Mouse (Mus musculus) neural tube, embryonic 12.5 days (tissue): ENCODE measurements at regions not wholly inside any gene's neighbourhood (a gene's known extent, or its start where the extent isn't known, plus 50 kb on each side); places are given as distances from the start of the nearest gene placed in this dataset.

Experiments
- ATAC-seq: fragments of 200-750 bp; cut with Nextera tagmentation; 2 replicates; pipeline ENCODE4 v1.8.0; 2017; ENCODE audit warnings: low read depth, mild to moderate bottlenecking, moderate TSS enrichment, moderate library complexity; ENCODE audit not compliant: low FRiP score
- H3K27ac ChIP-seq: fragments of 300-500 bp; sonication (generic); 2 replicates; pipeline ENCODE4 v1.5.1; 2016
- H3K27me3 ChIP-seq: fragments of 300-500 bp; sonication (generic); replicated peaks from 2 replicates; pipeline ENCODE4 v1.6.1; 2016; ENCODE audit warnings: mild to moderate bottlenecking
- H3K36me3 ChIP-seq: fragments of 300-500 bp; sonication (generic); 2 replicates; pipeline ENCODE4 v1.6.1; 2016; ENCODE audit warnings: mild to moderate bottlenecking
- H3K4me1 ChIP-seq: fragments of 300-500 bp; sonication (generic); 2 replicates; pipeline ENCODE4 v1.6.1; 2016
- H3K4me2 ChIP-seq: fragments of 300-500 bp; sonication (generic); replicated peaks from 2 replicates; pipeline ENCODE4 v1.6.1; 2016; ENCODE audit warnings: mild to moderate bottlenecking
- H3K4me3 ChIP-seq: fragments of 300-500 bp; sonication (generic); 2 replicates; pipeline ENCODE4 v1.5.1; 2016
- H3K9ac ChIP-seq: fragments of 300-500 bp; sonication (generic); 2 replicates; pipeline ENCODE4 v1.6.1; 2016; ENCODE audit warnings: mild to moderate bottlenecking
- H3K9me3 ChIP-seq: fragments of 300-500 bp; sonication (generic); 2 replicates; pipeline ENCODE4 v1.6.1; 2016; ENCODE audit warnings: mild to moderate bottlenecking
- WGBS: fragments of 180-500 bp; shearing (Covaris S2); methylation state at CpG from one replicate; pipeline ENCODE4 v1.1.7; 2016; 5-methylcytosine and 5-hydroxymethylcytosine counted together

- 81% methylated on average over 2 of the region's 2 CpGs for WGBS
- ATAC-seq, result no peak
- Histone ChIP-seq H3K27ac (no peak overlapping the region), H3K9ac (no peak overlapping the region), H3K27me3 (no peaks in the 10 kb centered on the region), H3K4me2 (no peak overlapping the region), H3K9me3 (no peaks in the 10 kb centered on the region), H3K36me3 (no peaks in the 10 kb centered on the region), H3K4me1 (peaks cover 3% of the 10 kb centered on the region), H3K4me3 (no peak overlapping the region)
Measured at GRCm38 (mm10) chr9:92879812-92880211, 337.8 kb downstream of the Plod2 start.

- peak; percentile 60; the same call in 1 of the 2 replicates for ATAC-seq
- no peaks in the 10 kb centered on the region for H3K9me3 ChIP-seq
- WGBS, result 25% methylated on average over 3 of the region's 3 CpGs
- H3K27ac ChIP-seq, result no peak overlapping the region
- H3K4me3 ChIP-seq, result no peak overlapping the region
- no peaks in the 10 kb centered on the region for H3K36me3 ChIP-seq
- H3K4me2 ChIP-seq, result no peak overlapping the region; the same call in 1 of the 2 replicates
- H3K27me3 ChIP-seq, result no peaks in the 10 kb centered on the region
- H3K4me1 ChIP-seq, result peaks cover 3% of the 10 kb centered on the region
- no peak overlapping the region for H3K9ac ChIP-seq
Measured at GRCm38 (mm10) chr9:92882251-92882832, 340.3 kb downstream of the Plod2 start.

GRCm38 (mm10) chr9:92890063-92890462 is 348.0 kb downstream of the Plod2 start:
- Histone ChIP-seq H3K4me2 (no peak overlapping the region), H3K27ac (no peak overlapping the region), H3K4me1 (no peaks in the 10 kb centered on the region), H3K9me3 (no peaks in the 10 kb centered on the region), H3K27me3 (no peaks in the 10 kb centered on the region), H3K9ac (no peak overlapping the region), H3K36me3 (no peaks in the 10 kb centered on the region), H3K4me3 (no peak overlapping the region)
- no peak for ATAC-seq

GRCm38 (mm10) chr9:92899733-92900132 is 357.7 kb downstream of the Plod2 start:
- no peaks in the 10 kb centered on the region for H3K9me3 ChIP-seq
- no peak overlapping the region for H3K4me3 ChIP-seq
- no peak overlapping the region for H3K4me2 ChIP-seq
- ATAC-seq, result no peak
- no peaks in the 10 kb centered on the region for H3K27me3 ChIP-seq
- 67% methylated on average over 4 of the region's 4 CpGs for WGBS
- H3K9ac ChIP-seq, result no peak overlapping the region
- no peaks in the 10 kb centered on the region for H3K36me3 ChIP-seq
- H3K4me1 ChIP-seq, result no peaks in the 10 kb centered on the region
- no peak overlapping the region for H3K27ac ChIP-seq

- H3K9ac ChIP-seq, result no peak overlapping the region
- H3K27me3 ChIP-seq, result no peaks in the 10 kb centered on the region
- no peak for ATAC-seq
- H3K36me3 ChIP-seq, result no peaks in the 10 kb centered on the region
- no peaks in the 10 kb centered on the region for H3K4me1 ChIP-seq
- H3K4me2 ChIP-seq, result no peak overlapping the region
- H3K27ac ChIP-seq, result no peak overlapping the region
- H3K9me3 ChIP-seq, result no peaks in the 10 kb centered on the region
- no peak overlapping the region for H3K4me3 ChIP-seq
Measured at GRCm38 (mm10) chr9:92907102-92907501, 365.1 kb downstream of the Plod2 start.

GRCm38 (mm10) chr9:92919396-92919795 is 377.4 kb downstream of the Plod2 start:
- no peaks in the 10 kb centered on the region for H3K36me3 ChIP-seq
- no peak overlapping the region for H3K27ac ChIP-seq
- H3K4me3 ChIP-seq, result no peak overlapping the region
- no peaks in the 10 kb centered on the region for H3K9me3 ChIP-seq
- 90% methylated on average over 1 of the region's 1 CpGs for WGBS
- H3K4me1 ChIP-seq, result no peaks in the 10 kb centered on the region
- H3K27me3 ChIP-seq, result no peaks in the 10 kb centered on the region
- H3K4me2 ChIP-seq, result no peak overlapping the region
- no peak for ATAC-seq
- H3K9ac ChIP-seq, result no peak overlapping the region

- Histone ChIP-seq H3K27ac (no peak overlapping the region), H3K27me3 (no peaks in the 10 kb centered on the region; the same call in 1 of the 2 replicates), H3K4me2 (peak overlapping the region; percentile 40), H3K4me3 (no peak overlapping the region), H3K9me3 (peaks cover 14% of the 10 kb centered on the region; the same call in 1 of the 2 replicates), H3K4me1 (no peaks in the 10 kb centered on the region), H3K36me3 (no peaks in the 10 kb centered on the region), H3K9ac (no peak overlapping the region)
- WGBS, result 10% methylated on average over 6 of the region's 6 CpGs
- ATAC-seq, result peak; percentile 96
Measured at GRCm38 (mm10) chr9:92930231-92930966, 388.4 kb downstream of the Plod2 start.

- peaks cover 25% of the 10 kb centered on the region for H3K9me3 ChIP-seq
- H3K4me3 ChIP-seq, result no peak overlapping the region
- no peaks in the 10 kb centered on the region; the same call in 1 of the 2 replicates for H3K27me3 ChIP-seq
- no peak for ATAC-seq
- H3K9ac ChIP-seq, result no peak overlapping the region
- H3K27ac ChIP-seq, result no peak overlapping the region
- 86% methylated on average over 1 of the region's 1 CpGs for WGBS
- no peak overlapping the region for H3K4me2 ChIP-seq
- no peaks in the 10 kb centered on the region for H3K36me3 ChIP-seq
- H3K4me1 ChIP-seq, result no peaks in the 10 kb centered on the region
Measured at GRCm38 (mm10) chr9:92937802-92938201, 395.8 kb downstream of the Plod2 start.

- Histone ChIP-seq H3K27ac (no peak overlapping the region), H3K36me3 (no peaks in the 10 kb centered on the region), H3K27me3 (no peaks in the 10 kb centered on the region), H3K4me2 (no peak overlapping the region), H3K9me3 (no peaks in the 10 kb centered on the region), H3K4me3 (no peak overlapping the region), H3K9ac (no peak overlapping the region), H3K4me1 (no peaks in the 10 kb centered on the region)
- ATAC-seq, result no peak
Measured at GRCm38 (mm10) chr9:92950092-92950491, 408.1 kb downstream of the Plod2 start.

- Histone ChIP-seq H3K9me3 (no peaks in the 10 kb centered on the region), H3K9ac (no peak overlapping the region), H3K27ac (no peak overlapping the region), H3K27me3 (no peaks in the 10 kb centered on the region), H3K36me3 (no peaks in the 10 kb centered on the region), H3K4me3 (no peak overlapping the region), H3K4me2 (no peak overlapping the region), H3K4me1 (no peaks in the 10 kb centered on the region)
- no peak for ATAC-seq
- WGBS, result 94% methylated on average over 1 of the region's 1 CpGs
Measured at GRCm38 (mm10) chr9:92963275-92963674, 421.3 kb downstream of the Plod2 start.

GRCm38 (mm10) chr9:92991759-92992158 is 449.7 kb downstream of the Plod2 start:
- Histone ChIP-seq H3K36me3 (no peaks in the 10 kb centered on the region), H3K27ac (no peak overlapping the region), H3K27me3 (no peaks in the 10 kb centered on the region), H3K9me3 (no peaks in the 10 kb centered on the region), H3K4me3 (no peak overlapping the region), H3K9ac (no peak overlapping the region), H3K4me1 (0 out of 2 replicates have a peak, but pooled peaks cover 3% of the 10 kb centered on the region), H3K4me2 (no peak overlapping the region)
- WGBS, result 25% methylated on average over 6 of the region's 6 CpGs
- ATAC-seq, result peak; percentile 65

- WGBS, result 77% methylated on average over 2 of the region's 2 CpGs
- ATAC-seq, result no peak
- 0 out of 2 replicates have a peak, but pooled peaks cover 3% of the 10 kb centered on the region for H3K4me1 ChIP-seq
- no peak overlapping the region for H3K27ac ChIP-seq
- H3K27me3 ChIP-seq, result no peaks in the 10 kb centered on the region
- no peaks in the 10 kb centered on the region for H3K36me3 ChIP-seq
- H3K4me3 ChIP-seq, result no peak overlapping the region
- H3K9me3 ChIP-seq, result no peaks in the 10 kb centered on the region
- H3K4me2 ChIP-seq, result no peak overlapping the region
- no peak overlapping the region for H3K9ac ChIP-seq
Measured at GRCm38 (mm10) chr9:92996156-92996555, 454.1 kb downstream of the Plod2 start.
